Mouse (Mus musculus) forebrain, embryonic 14.5 days (tissue): Measurements from ENCODE around the gene Trim8. TPM values are rescaled to one million over a fixed set of nuclear protein-coding genes. Genes with fewer than 3 reads are reported as not detected.

Source experiments
- ATAC-seq: fragments of 200-750 bp; cut with Nextera tagmentation; 2 replicates; pipeline ENCODE4 v1.8.0; 2017; ENCODE audit warnings: mild to moderate bottlenecking, moderate library complexity
- DNase-seq: peaks from one replicate; pipeline ENCODE4 v3.0.0-alpha.2; 2015; ENCODE audit warnings: low spot score
- H3K27ac ChIP-seq: fragments of 300-500 bp; sonication (generic); 2 replicates; pipeline ENCODE4 v1.5.1; 2014; ENCODE audit warnings: low read depth, mild to moderate bottlenecking, control low read depth, low read length, moderate library complexity
- H3K27me3 ChIP-seq: fragments of 300-500 bp; sonication (generic); replicated peaks from 2 replicates; pipeline ENCODE4 v1.6.1; 2014; ENCODE audit warnings: low read length, control low read depth, mixed read lengths; ENCODE audit not compliant: control insufficient read depth, insufficient read depth
- H3K36me3 ChIP-seq: fragments of 300-500 bp; sonication (generic); 2 replicates; pipeline ENCODE4 v1.6.1; 2014; ENCODE audit warnings: low read length, control low read depth; ENCODE audit not compliant: control insufficient read depth, insufficient read depth
- H3K4me1 ChIP-seq: fragments of 300-500 bp; sonication (generic); 2 replicates; pipeline ENCODE4 v1.6.1; 2014; ENCODE audit warnings: antibody characterized with exemption, low read length, control low read depth; ENCODE audit not compliant: control insufficient read depth, insufficient read depth
- H3K4me2 ChIP-seq: fragments of 300-500 bp; sonication (generic); 2 replicates; pipeline ENCODE4 v1.6.1; 2014; ENCODE audit warnings: mild to moderate bottlenecking, control low read depth, low read length
- H3K4me3 ChIP-seq: fragments of 300-500 bp; sonication (generic); 2 replicates; pipeline ENCODE4 v1.5.1; 2014; ENCODE audit warnings: low read depth, low read length, control low read depth
- H3K9ac ChIP-seq: fragments of 300-500 bp; sonication (generic); 2 replicates; pipeline ENCODE4 v1.6.1; 2014; ENCODE audit warnings: mild to moderate bottlenecking, low read length, control low read depth, moderate library complexity
- H3K9me3 ChIP-seq: fragments of 300-500 bp; sonication (generic); replicated peaks from 2 replicates; pipeline ENCODE4 v1.6.1; 2016; ENCODE audit warnings: low read length, control low read depth, mixed read lengths; ENCODE audit not compliant: control insufficient read depth
- WGBS: fragments of 180-500 bp; shearing (Covaris S2); extraction: QIAGEN DNeasy Blood & Tissue Kit; methylation state at CpG from one replicate; pipeline ENCODE4 v1.1.7; 2014; 5-methylcytosine and 5-hydroxymethylcytosine counted together
- polyA plus RNA-seq: library from polyadenylated mRNA; unstranded; fragments of >200 nt; fragmentation: Nextera tagmentation; extraction: Ambion mirVana; gene quantifications from 2 replicates; pipeline ENCODE4 v1.2.1, GENCODE M21; 2014

Trim8 gene
- polyA plus RNA-seq, 1 experiment from 2014 or later = 23.0 TPM

DNA sequence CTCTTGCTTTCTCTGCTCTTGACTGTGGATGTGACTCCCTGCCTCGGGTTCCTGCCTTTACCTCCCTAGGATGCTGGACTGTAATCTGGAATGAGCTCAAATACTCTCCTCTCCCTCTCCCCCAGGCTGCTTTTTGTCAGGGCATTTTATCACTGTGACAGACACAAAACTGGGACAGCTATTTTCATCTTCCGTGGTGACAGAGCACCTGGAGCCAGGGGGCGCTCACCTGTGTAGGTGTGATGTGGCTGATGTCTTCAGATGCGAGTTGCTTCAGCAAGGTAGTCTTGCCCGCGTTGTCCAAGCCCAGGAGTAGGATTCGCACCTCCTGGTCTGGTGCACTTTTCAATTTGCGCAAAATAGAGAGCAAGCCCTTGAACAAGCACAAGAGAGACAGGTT lies 56.5 kb downstream of the Trim8 start:
- no peak overlapping the region for H3K4me2 ChIP-seq
- ATAC-seq (no peak), DNase-seq (no peak)
- WGBS = 79% methylated on average over 8 of the region's 8 CpGs
- peaks cover 49% of the 10 kb centered on the region for H3K36me3 ChIP-seq
- no peaks in the 10 kb centered on the region for H3K9me3 ChIP-seq
- H3K4me3 ChIP-seq = no peak overlapping the region
- no peak overlapping the region for H3K9ac ChIP-seq
- peaks cover 3% of the 10 kb centered on the region; the same call in 1 of the 2 replicates for H3K4me1 ChIP-seq
- no peaks in the 10 kb centered on the region for H3K27me3 ChIP-seq
- H3K27ac ChIP-seq = no peak overlapping the region

DNA sequence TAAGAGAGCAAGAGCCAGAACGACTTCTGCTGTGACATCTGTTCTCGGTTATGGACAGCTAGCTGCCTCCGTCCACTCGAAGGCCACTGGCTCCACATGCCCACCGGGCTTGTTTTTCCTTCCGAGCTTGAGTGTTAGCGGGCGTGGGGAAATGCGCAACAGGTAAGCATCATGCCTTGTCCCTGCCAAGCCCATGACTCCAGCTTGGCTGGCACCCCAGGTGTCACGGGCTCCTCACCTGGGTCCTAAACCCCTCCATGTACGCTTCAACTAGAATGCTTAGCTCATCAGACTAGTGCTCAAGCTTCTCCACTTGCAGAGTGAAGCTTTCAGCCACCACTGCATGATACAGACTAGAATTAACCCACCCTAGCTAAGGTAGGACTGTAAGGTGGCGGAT lies 57.1 kb downstream of the Trim8 start:
- Histone ChIP-seq H3K4me2 (no peak overlapping the region), H3K27me3 (no peaks in the 10 kb centered on the region), H3K9me3 (no peaks in the 10 kb centered on the region), H3K36me3 (peaks cover 48% of the 10 kb centered on the region), H3K9ac (no peak overlapping the region), H3K4me3 (no peak overlapping the region), H3K27ac (no peak overlapping the region), H3K4me1 (no peaks in the 10 kb centered on the region; the same call in 1 of the 2 replicates)
- 75% methylated on average over 12 of the region's 12 CpGs for WGBS
- no peak for ATAC-seq
- DNase-seq = no peak

DNA sequence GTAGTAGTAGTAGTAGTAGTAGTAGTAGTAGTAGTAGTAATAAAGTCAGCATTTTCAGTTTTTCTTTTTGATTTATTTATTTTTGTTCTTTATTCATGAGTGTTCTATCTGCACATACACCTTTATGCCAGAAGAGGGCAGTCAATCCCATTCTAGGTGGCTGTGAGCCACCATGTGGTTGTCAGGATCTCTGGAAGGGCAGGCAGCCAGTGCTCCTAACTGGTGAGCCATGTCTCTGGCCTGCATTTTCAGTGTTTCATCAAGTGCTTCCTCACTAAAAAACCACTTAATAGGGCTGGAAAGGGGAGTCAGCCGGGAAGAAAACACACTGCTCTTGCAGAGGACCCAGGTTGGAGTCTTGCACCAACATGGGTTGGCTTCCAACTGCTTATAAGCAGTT lies 60.6 kb downstream of the Trim8 start:
- 31% methylated on average over 1 of the region's 1 CpGs for WGBS
- Histone ChIP-seq H3K9ac (no peak overlapping the region), H3K36me3 (peaks cover 17% of the 10 kb centered on the region), H3K27me3 (no peaks in the 10 kb centered on the region), H3K4me3 (no peak overlapping the region), H3K4me2 (no peak overlapping the region), H3K4me1 (no peaks in the 10 kb centered on the region), H3K9me3 (no peaks in the 10 kb centered on the region), H3K27ac (no peak overlapping the region)
- DNase-seq = peak; percentile 80
- ATAC-seq = peak; percentile 55; the same call in 1 of the 2 replicates

DNA sequence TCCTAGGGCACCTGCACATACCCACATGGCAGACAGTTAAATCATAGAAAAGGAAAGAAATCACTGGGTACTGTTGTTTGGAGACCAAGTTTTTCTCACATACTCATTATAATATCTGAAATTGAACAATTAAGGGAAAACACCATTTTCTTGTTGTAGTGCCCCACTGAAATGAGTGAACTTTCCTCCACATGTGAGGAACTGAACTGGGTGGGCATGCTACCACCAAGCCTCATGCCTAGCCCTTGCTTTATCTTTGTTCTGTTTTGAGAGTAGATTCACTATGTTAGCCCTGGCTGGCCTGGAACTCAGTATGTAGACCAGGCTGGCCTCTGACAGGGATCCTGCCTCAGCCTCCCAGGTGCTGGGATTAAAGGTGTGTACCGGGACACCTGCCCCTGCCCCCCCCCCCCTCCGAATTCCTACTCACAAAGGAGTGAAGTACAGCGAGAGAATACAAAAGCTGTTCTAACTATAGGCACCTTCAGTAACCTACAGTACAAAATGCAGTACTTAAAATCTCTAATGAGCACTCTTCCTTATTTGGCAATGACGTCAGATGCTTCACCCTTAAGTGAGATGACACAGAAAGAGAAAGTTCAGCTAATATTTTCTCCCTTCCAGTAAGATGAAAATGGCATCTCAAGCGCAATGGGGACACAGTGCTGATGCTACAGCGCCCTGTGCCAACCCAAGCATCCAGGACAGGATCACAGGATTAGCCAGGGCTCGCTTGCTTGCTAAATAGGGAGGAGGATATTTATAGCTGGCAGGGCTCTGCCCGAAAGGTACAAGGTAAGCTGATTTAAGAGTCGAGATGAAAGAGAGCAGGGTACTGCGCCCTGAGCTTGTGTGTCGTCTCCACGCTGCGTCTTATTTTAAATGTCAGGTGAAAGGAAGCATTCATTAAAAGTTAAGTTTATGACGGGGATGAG lies 61.3 kb downstream of the Trim8 start:
- no peaks in the 10 kb centered on the region for H3K27me3 ChIP-seq
- WGBS = 87% methylated on average over 14 of the region's 14 CpGs
- ATAC-seq = no peak
- H3K36me3 ChIP-seq = peaks cover 11% of the 10 kb centered on the region
- no peak overlapping the region for H3K9ac ChIP-seq
- no peak overlapping the region for H3K4me2 ChIP-seq
- H3K4me1 ChIP-seq = no peaks in the 10 kb centered on the region
- no peaks in the 10 kb centered on the region for H3K9me3 ChIP-seq
- H3K4me3 ChIP-seq = no peak overlapping the region
- no peak overlapping the region for H3K27ac ChIP-seq
- DNase-seq = no peak

DNA sequence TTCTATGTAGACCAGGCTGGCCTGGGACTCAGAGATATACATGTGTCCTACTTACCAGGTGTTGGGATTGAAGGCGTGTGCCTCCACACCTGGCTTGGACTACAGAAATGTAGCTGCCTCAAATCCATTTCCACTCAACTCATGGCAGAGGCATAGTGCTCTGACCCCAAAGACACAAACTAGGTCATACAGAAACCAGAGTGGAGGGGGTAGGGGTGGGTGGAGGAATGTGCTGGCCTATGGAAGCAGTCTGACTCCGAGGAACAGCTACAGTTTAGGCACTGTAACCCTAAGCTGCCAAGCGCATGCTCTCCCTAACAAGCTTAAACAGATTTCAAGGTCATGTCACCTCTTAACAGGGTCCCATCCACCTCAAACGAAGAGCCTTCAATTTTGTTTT lies 62.1 kb downstream of the Trim8 start:
- no peak for DNase-seq
- Histone ChIP-seq H3K4me2 (no peak overlapping the region), H3K4me3 (no peak overlapping the region), H3K27me3 (no peaks in the 10 kb centered on the region), H3K9ac (no peak overlapping the region), H3K4me1 (no peaks in the 10 kb centered on the region), H3K27ac (no peak overlapping the region), H3K9me3 (no peaks in the 10 kb centered on the region), H3K36me3 (0 out of 2 replicates have a peak, but pooled peaks cover 7% of the 10 kb centered on the region)
- no peak for ATAC-seq
- WGBS = 94% methylated on average over 4 of the region's 4 CpGs

DNA sequence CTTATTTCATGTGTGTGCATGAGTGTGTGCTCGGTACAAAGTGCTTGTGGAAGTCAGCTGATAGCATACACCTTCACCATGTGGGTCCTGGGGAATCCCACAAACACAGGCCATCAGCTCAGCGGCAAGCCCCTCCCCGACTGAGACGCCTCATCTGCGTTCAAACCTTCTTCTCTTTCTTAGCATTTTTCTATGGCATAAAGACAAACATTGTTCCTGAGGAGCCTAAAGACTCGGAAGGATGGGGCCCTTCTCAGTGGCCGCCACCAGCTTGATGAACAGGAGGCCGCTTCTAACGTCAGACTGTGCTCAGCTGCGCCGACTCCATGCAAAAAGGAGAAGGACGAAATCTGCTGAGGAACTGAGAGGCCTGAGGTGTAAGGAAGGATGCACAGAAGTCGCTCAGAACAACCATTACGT lies 62.6 kb downstream of the Trim8 start:
- no peaks in the 10 kb centered on the region for H3K4me1 ChIP-seq
- 66% methylated on average over 14 of the region's 14 CpGs for WGBS
- H3K4me2 ChIP-seq = no peak overlapping the region
- H3K27me3 ChIP-seq = no peaks in the 10 kb centered on the region
- no peak overlapping the region for H3K27ac ChIP-seq
- H3K9ac ChIP-seq = no peak overlapping the region
- H3K36me3 ChIP-seq = 0 out of 2 replicates have a peak, but pooled peaks cover 7% of the 10 kb centered on the region
- no peaks in the 10 kb centered on the region for H3K9me3 ChIP-seq
- ATAC-seq (no peak), DNase-seq (no peak)
- H3K4me3 ChIP-seq = no peak overlapping the region

Other genes starting within 250 kb of the Trim8 start
- gene Nfkb2, start 197.4 kb upstream of the Trim8 start, polyA plus RNA-seq = 1.4 and 1.6 TPM in 2 replicates
- 68.7 and 83.0 TPM in 2 replicates for gene Psd, start 174.5 kb upstream of the Trim8 start, polyA plus RNA-seq
- gene Fbxl15, start 173.5 kb upstream of the Trim8 start, polyA plus RNA-seq = 42.6 and 43.1 TPM in 2 replicates
- gene Cuedc2, start 163.0 kb upstream of the Trim8 start, polyA plus RNA-seq = 402 and 405 TPM in 2 replicates
- 7.2 TPM in 2 replicates for gene Mfsd13a, start 160.6 kb upstream of the Trim8 start, polyA plus RNA-seq
- gene 2310034G01Rik, start 151.4 kb upstream of the Trim8 start, polyA plus RNA-seq = 1.8 and 2.2 TPM in 2 replicates
- gene Actr1a, start 106.0 kb upstream of the Trim8 start, polyA plus RNA-seq = 402 and 428 TPM in 2 replicates
- 21.8 and 27.8 TPM in 2 replicates for gene Sufu, start 104.8 kb upstream of the Trim8 start, polyA plus RNA-seq
- gene Arl3, start 71.5 kb downstream of the Trim8 start, polyA plus RNA-seq = 159 and 164 TPM in 2 replicates
- 6.8 and 8.0 TPM in 2 replicates for gene Sfxn2, start 71.7 kb downstream of the Trim8 start, polyA plus RNA-seq
- 23.6 and 25.5 TPM in 2 replicates for gene Wbp1l, start 97.4 kb downstream of the Trim8 start, polyA plus RNA-seq
- not detected in 2 replicates for gene Cyp17a1, start 171.5 kb downstream of the Trim8 start, polyA plus RNA-seq
- 10.5 and 12.5 TPM in 2 replicates for gene Borcs7, start 188.2 kb downstream of the Trim8 start, polyA plus RNA-seq
- gene As3mt, start 205.8 kb downstream of the Trim8 start, polyA plus RNA-seq = 19.8 and 22.6 TPM in 2 replicates